Mouse (Mus musculus): Measurements from ENCODE around the gene 4833420G17Rik. TPM values are rescaled to one million over a fixed set of nuclear protein-coding genes. Genes with fewer than 3 reads are reported as not detected.

4833420G17Rik gene
- 8.1 and 18.2 TPM in 2 replicates for polyA plus RNA-seq (2012; ENCODE audit: low replicate concordance)

GRCm38 (mm10) chr13:119462596-119463560 is at the start of gene 4833420G17Rik:
TSS of gene 4833420G17Rik (plus strand) at chr13:119462768.

GRCm38 (mm10) chr13:119487880-119488580 is 25.5 kb downstream of the 4833420G17Rik start, which contains the start of the genes Tmem267 and 3110070M22Rik:
TSS of gene Tmem267 (plus strand) at chr13:119488039.
TSS of gene 3110070M22Rik (minus strand) at chr13:119488383.

Other genes starting within 250 kb of the 4833420G17Rik start
- 15.6 and 32.4 TPM in 2 replicates for gene Paip1, start 34.2 kb upstream of the 4833420G17Rik start, polyA plus RNA-seq (2012; ENCODE audit: low replicate concordance)
- gene Tmem267, start 25.3 kb downstream of the 4833420G17Rik start, polyA plus RNA-seq (2012; ENCODE audit: low replicate concordance), result 1.1 and 1.2 TPM in 2 replicates
- gene 3110070M22Rik, start 25.6 kb downstream of the 4833420G17Rik start, polyA plus RNA-seq (2012; ENCODE audit: low replicate concordance), result 0.59 and 2.2 TPM in 2 replicates
- gene Ccl28, start 161.1 kb downstream of the 4833420G17Rik start, polyA plus RNA-seq (2012; ENCODE audit: low replicate concordance), result not detected in 2 replicates
- 1.9 and 4.7 TPM in 2 replicates for gene Hmgcs1, start 227.6 kb downstream of the 4833420G17Rik start, polyA plus RNA-seq (2012; ENCODE audit: low replicate concordance)

All from hematopoietic multipotent progenitor cell, adult 10-12 weeks (in vitro differentiated cells).